Mouse (Mus musculus) splenic B cell, adult 2 months (primary cell): ENCODE data around the gene Mmrn2.
A peak's percentile ranks its signal among the peaks of the same experiment; 100 is the strongest.

Source experiments
- DNase-seq: peaks from one replicate; pipeline ENCODE4 v3.0.0-alpha.2; 2011; ENCODE audit warnings: low read depth, low spot score
- H3K27me3 ChIP-seq: 2 replicates; pipeline ENCODE4 v1.6.1; 2012; ENCODE audit warnings: mild to moderate bottlenecking, low read length, moderate library complexity, mixed read lengths; ENCODE audit not compliant: control insufficient read depth, poor library complexity, insufficient read depth, severe bottlenecking
- H3K36me3 ChIP-seq: 2 replicates; pipeline ENCODE4 v1.6.1; 2012; ENCODE audit warnings: mild to moderate bottlenecking, low read length, moderate library complexity, mixed read lengths; ENCODE audit not compliant: control insufficient read depth, poor library complexity, insufficient read depth, severe bottlenecking

Gene Mmrn2

GRCm38 (mm10) chr14:34371763-34372162, 3.5 kb upstream of the Mmrn2 start:
- no peak for DNase-seq
- Histone ChIP-seq H3K36me3 (no peaks in the 10 kb centered on the region), H3K27me3 (no peaks in the 10 kb centered on the region)

GRCm38 (mm10) chr14:34372646-34373045, 2.6 kb upstream of the Mmrn2 start:
- DNase-seq, result no peak

DNA sequence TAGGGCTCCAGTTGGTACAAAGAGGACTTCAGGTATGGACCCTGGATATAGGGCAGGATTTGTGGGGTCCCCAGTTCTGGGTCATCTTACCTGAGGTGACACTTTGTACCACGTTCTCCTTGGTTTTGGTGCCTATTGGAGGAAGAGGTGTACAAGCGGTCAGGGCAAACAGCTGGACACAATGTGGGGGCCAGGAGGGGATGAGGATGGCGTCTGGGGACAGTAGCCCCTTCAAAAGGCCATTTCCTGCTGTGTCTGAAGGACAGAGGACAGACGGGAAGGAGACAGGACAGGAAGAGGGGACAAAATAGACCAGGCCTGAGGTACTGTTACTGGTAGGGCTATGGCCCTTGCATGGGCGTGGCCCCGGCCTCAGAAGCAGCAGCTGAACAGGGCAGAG, 1.7 kb upstream of the Mmrn2 start:
- Histone ChIP-seq H3K36me3 (no peaks in the 10 kb centered on the region), H3K27me3 (no peaks in the 10 kb centered on the region)
- DNase-seq, result no peak

More at GRCm38 (mm10) chr14:34372646-34373045, 2.6 kb upstream of the Mmrn2 start:
- no peaks in the 10 kb centered on the region for H3K27me3 ChIP-seq
- no peaks in the 10 kb centered on the region for H3K36me3 ChIP-seq

- Histone ChIP-seq H3K27me3 (no peaks in the 10 kb centered on the region), H3K36me3 (no peaks in the 10 kb centered on the region)
- no peak for DNase-seq
Observed at GRCm38 (mm10) chr14:34374577-34374976, 688 bp upstream of the Mmrn2 start, which contains the start of gene Sncg. TSS of gene Sncg (minus strand) at chr14:34374789.

GRCm38 (mm10) chr14:34375941-34376340, 676 bp downstream of the Mmrn2 start:
- no peak for DNase-seq
- Histone ChIP-seq H3K27me3 (no peaks in the 10 kb centered on the region), H3K36me3 (no peaks in the 10 kb centered on the region)

DNA sequence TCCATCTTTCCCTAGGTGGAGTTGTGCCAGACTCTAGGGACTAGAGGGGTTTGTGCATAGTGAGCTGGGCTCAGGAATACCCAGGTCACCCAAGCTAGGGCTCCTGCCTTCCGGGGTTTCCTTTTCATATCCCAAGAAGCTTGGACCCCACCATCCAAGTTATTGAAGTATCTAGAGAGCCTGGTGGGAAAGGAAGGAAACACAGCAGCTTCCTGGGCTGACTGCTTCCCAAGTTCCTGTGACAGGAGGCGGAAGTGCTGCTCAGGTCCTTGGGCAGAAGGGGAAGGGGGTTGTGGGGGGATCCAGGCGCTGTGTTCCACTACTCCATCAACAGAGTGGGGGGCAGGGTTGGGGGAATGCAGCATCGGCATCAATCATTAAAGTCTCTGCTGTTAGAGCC, 1.9 kb downstream of the Mmrn2 start:
- H3K27me3 ChIP-seq, result no peaks in the 10 kb centered on the region
- no peaks in the 10 kb centered on the region for H3K36me3 ChIP-seq
- DNase-seq, result no peak

DNA sequence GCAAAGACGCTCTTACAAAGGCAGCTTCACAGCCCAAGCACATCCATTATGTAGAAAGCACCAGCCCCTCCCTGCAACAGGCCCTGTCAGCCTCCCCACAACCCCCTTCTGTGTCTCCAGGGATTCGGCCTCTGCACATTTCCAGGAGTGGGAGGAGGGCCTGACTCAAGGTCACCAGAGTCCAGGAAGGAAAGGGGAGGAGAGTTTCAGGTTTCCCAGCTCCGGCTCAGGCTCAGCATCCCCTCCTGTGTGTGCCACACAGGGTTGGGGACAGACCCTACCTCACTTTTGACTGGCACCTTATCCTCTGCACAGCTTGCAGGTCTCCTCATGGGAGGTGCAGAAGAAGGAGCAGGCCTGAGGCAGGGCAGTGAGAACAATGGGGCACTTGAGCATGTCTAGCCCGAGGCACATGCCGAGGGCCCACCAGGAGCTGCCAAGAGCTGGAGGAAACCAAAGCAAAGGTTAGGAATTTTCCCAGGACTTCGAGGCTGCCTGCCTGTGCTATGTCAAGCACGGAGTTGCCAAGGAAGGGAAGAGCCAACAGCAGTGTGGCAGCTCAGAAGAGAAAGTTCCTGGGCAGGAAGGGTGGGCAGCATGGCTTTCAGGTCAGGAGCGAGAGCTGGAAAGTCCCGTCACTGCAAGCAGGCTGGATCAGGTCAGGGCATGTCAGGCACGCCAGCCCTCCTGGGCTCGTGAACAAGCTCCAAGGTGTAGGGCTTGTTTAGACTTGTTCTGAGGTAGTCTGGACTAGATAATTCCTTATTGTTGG, 3.5 kb downstream of the Mmrn2 start:
- DNase-seq, result no peak
- Histone ChIP-seq H3K27me3 (no peaks in the 10 kb centered on the region), H3K36me3 (no peaks in the 10 kb centered on the region)

DNA sequence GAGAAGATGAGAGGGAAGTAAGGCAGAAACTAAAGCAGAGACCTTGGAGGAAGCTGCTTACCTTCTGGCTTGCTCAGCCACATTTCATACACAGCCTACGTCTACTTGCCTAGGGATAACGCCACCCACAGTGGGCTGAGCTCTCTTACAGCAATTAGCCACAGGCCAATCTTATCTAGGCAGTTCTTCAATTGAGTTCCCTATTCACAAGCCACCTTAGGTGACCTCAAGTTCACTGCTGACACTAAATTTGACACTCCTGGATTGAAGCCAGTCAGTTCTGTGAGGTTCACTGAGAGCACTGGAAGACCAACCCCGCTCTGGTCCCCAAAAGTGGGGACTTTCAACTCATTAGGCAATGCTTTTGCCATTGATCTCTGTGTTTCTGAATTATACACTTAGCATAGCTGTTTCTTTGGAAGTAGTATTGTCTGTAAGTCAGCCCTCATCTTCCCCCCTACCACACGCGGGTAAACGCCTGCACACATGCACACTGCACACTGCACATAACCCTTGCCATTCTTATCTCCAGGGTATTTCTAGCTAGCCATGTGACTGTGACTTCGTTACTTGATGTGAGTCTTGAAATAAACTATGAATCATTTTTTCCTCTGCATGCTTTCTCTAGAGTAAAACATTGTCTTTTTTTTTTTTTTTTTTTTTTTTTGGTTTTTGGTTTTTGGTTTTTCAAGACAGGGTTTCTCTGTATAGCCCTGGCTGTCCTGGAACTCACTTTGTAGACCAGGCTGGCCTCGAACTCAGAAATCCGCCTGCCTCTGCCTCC, 7.8 kb downstream of the Mmrn2 start:
- DNase-seq, result no peak
- no peaks in the 10 kb centered on the region for H3K36me3 ChIP-seq
- no peaks in the 10 kb centered on the region for H3K27me3 ChIP-seq

- DNase-seq, result no peak
- H3K27me3 ChIP-seq, result no peaks in the 10 kb centered on the region
- no peaks in the 10 kb centered on the region for H3K36me3 ChIP-seq
Observed at GRCm38 (mm10) chr14:34393295-34393694, 18.0 kb downstream of the Mmrn2 start.

DNA sequence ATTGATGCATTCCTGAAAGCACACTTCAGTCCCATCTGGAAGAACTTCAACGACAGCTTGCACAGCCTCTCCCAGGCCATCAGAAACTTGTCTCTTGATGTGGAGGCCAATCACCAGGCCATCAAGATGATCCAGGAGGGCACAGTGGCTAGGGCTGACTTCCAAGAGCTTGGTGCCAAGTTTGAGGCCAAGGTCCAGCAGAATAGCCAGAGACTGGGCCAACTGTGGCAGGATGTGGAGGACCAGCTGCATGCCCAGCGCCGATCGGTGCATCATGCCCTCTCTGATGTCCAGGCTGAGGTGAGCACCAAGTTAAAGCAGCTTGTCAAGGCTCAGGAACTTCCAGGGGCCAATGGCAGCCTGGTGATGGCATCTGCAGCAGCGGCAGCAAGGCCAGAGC, 22.6 kb downstream of the Mmrn2 start:
- no peak for DNase-seq
- Histone ChIP-seq H3K36me3 (no peaks in the 10 kb centered on the region), H3K27me3 (no peaks in the 10 kb centered on the region)

- no peaks in the 10 kb centered on the region for H3K27me3 ChIP-seq
- no peaks in the 10 kb centered on the region for H3K36me3 ChIP-seq
Observed at GRCm38 (mm10) chr14:34398901-34399300, 23.6 kb downstream of the Mmrn2 start.

GRCm38 (mm10) chr14:34399301-34399700, 24.0 kb downstream of the Mmrn2 start:
- Histone ChIP-seq H3K36me3 (no peaks in the 10 kb centered on the region), H3K27me3 (no peaks in the 10 kb centered on the region)
- no peak for DNase-seq

More at GRCm38 (mm10) chr14:34398901-34399300, 23.6 kb downstream of the Mmrn2 start:
- no peak for DNase-seq

DNA sequence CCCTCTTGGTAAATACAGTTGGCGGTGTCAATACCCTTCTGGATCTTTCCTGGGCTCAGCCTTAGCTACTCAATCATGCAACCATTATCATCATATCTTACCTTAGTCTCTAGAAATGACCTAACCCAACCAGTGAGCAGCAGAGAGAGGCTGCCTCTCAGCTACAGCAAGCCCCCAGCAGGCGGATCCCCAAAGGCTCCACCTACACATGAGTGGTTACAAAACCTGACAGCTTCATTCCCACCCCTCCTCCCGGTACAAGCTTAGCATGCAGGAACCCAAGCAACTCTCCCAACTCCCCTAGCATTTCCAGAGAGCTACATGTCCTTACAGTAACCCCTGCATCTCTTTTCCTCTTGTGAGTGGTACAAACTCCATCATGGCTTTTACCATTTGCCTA, 24.8 kb downstream of the Mmrn2 start:
- no peak for DNase-seq
- H3K36me3 ChIP-seq, result no peaks in the 10 kb centered on the region
- H3K27me3 ChIP-seq, result no peaks in the 10 kb centered on the region

- Histone ChIP-seq H3K36me3 (no peaks in the 10 kb centered on the region), H3K27me3 (no peaks in the 10 kb centered on the region)
- peak; percentile 87 for DNase-seq
Observed at GRCm38 (mm10) chr14:34401135-34401534, 25.9 kb downstream of the Mmrn2 start.

GRCm38 (mm10) chr14:34402871-34403270, 27.6 kb downstream of the Mmrn2 start:
- H3K27me3 ChIP-seq, result no peaks in the 10 kb centered on the region
- no peaks in the 10 kb centered on the region for H3K36me3 ChIP-seq
- DNase-seq, result no peak
